Mouse (Mus musculus) forebrain, embryonic 11.5 days (tissue): ENCODE measurements around the gene Gkn1. TPM values are rescaled to one million over a fixed set of nuclear protein-coding genes. Genes with fewer than 3 reads are reported as not detected.

Experiments
- ATAC-seq: fragments of 200-750 bp; cut with Nextera tagmentation; replicated peaks from 2 replicates; pipeline ENCODE4 v1.8.0; 2017; ENCODE audit warnings: moderate TSS enrichment; ENCODE audit not compliant: low FRiP score
- DNase-seq: peaks from one replicate; pipeline ENCODE4 v3.0.0-alpha.2; 2017; ENCODE audit warnings: low spot score
- H3K27ac ChIP-seq: fragments of 300-500 bp; sonication (generic); 2 replicates; pipeline ENCODE4 v1.5.1; 2014; ENCODE audit warnings: low read depth, low read length
- H3K27me3 ChIP-seq: fragments of 300-500 bp; sonication (generic); 2 replicates; pipeline ENCODE4 v1.6.1; 2014; ENCODE audit warnings: mild to moderate bottlenecking, low read length, mixed read lengths; ENCODE audit not compliant: control insufficient read depth, insufficient read depth
- H3K36me3 ChIP-seq: fragments of 300-500 bp; sonication (generic); 2 replicates; pipeline ENCODE4 v1.6.1; 2014; ENCODE audit warnings: mild to moderate bottlenecking, low read length, moderate library complexity, mixed read lengths; ENCODE audit not compliant: control insufficient read depth, insufficient read depth
- H3K4me1 ChIP-seq: fragments of 300-500 bp; sonication (generic); replicated peaks from 2 replicates; pipeline ENCODE4 v1.6.1; 2014; ENCODE audit warnings: low read length, mixed read lengths; ENCODE audit not compliant: control insufficient read depth, insufficient read depth
- H3K4me2 ChIP-seq: fragments of 300-500 bp; sonication (generic); 2 replicates; pipeline ENCODE4 v1.6.1; 2014; ENCODE audit warnings: low read depth, mild to moderate bottlenecking, low read length, moderate library complexity, mixed read lengths; ENCODE audit not compliant: severe bottlenecking
- H3K4me3 ChIP-seq: fragments of 300-500 bp; sonication (generic); 2 replicates; pipeline ENCODE4 v1.5.1; 2014; ENCODE audit warnings: low read depth, low read length
- H3K9ac ChIP-seq: fragments of 300-500 bp; sonication (generic); 2 replicates; pipeline ENCODE4 v1.6.1; 2014; ENCODE audit warnings: low read length
- H3K9me3 ChIP-seq: fragments of 300-500 bp; sonication (generic); 2 replicates; pipeline ENCODE4 v1.6.1; 2016; ENCODE audit warnings: low read length, mixed read lengths; ENCODE audit not compliant: control insufficient read depth
- WGBS: fragments of 180-500 bp; shearing (Covaris S2); extraction: QIAGEN DNeasy Blood & Tissue Kit; methylation state at CpG from one replicate; pipeline ENCODE4 v1.1.7; 2014; 5-methylcytosine and 5-hydroxymethylcytosine counted together
- polyA plus RNA-seq: library from polyadenylated mRNA; unstranded; fragments of >200 nt; fragmentation: Nextera tagmentation; extraction: Ambion mirVana; gene quantifications from 2 replicates; pipeline ENCODE4 v1.2.1, GENCODE M21; 2014

Gkn1 gene
- polyA plus RNA-seq: not detected in 2 replicates

DNA sequence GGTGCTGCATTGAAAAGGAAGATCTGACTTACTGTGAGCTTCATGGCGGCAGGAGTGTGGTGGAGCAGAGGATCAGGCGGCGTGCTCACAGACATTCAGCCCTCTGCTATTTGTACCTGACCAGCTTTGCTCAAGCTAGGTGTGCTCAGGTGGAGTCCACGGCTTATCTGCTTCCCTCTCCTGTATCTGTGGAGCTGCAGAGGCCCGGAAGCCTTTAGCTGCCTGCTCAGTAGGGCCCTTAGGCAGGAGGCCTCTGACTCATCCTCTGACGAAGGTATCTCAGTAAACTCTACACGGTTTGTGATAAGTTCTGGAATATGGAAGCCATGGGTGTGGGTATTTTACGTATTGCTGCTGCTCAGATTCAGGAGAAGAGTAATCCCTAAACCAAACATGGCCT lies at the start of gene Gkn1:
Gkn1 (minus strand) TSS at position 114 of the 400 bp plus-strand sequence.
- no peak within 1 kb of the TSS for H3K4me2 ChIP-seq
- H3K27me3 ChIP-seq: no peaks in the 10 kb centered on the region
- H3K27ac ChIP-seq: no peak within 1 kb of the TSS
- no peak for ATAC-seq
- H3K4me3 ChIP-seq: no peak within 1 kb of the TSS
- DNase-seq: no peak
- H3K4me1 ChIP-seq: no peaks in the 10 kb centered on the region
- 91% methylated on average over 8 of the region's 8 CpGs for WGBS
- H3K9ac ChIP-seq: no peak within 1 kb of the TSS
- H3K36me3 ChIP-seq: no peaks in the 10 kb centered on the region
- no peaks in the 10 kb centered on the region for H3K9me3 ChIP-seq

DNA sequence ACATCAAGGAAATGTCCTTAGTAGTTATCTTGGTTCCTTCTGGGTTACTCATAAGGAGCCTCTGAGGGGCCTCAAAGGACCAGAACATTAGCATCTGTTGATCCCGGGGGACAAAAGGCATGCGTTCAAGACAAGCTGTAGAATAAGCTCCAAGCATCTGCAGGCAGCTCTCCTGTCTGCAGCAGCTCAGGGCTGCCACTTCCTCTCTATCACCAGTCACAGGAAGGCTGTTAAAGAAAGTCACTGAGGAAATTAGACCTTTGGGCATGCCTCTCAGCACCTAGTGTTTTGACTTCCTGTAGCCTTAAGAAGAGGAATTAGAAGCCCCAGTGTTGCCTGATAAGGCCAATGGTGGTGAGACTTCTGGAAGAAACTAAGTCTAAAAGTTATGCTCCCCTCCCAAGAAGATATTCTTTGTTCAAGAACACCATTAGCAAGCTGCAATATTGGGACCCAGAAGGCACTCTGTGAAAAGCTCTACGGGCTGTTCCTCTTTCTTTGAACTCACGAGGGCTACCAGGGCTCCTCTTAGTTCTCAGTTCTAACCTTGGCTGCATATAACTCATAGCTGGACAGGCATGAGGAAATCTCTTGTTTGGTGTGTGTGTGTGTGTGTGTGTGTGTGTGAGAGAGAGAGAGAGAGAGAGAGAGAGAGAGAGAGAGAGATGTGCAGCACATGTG lies 49.3 kb upstream of the Gkn1 start:
- WGBS: 64% methylated on average over 4 of the region's 4 CpGs
- ATAC-seq (no peak), DNase-seq (no peak)
- no peak overlapping the region for H3K4me3 ChIP-seq
- H3K4me2 ChIP-seq: no peak overlapping the region
- no peaks in the 10 kb centered on the region for H3K27me3 ChIP-seq
- no peaks in the 10 kb centered on the region for H3K4me1 ChIP-seq
- H3K27ac ChIP-seq: no peak overlapping the region
- no peaks in the 10 kb centered on the region for H3K36me3 ChIP-seq
- H3K9ac ChIP-seq: no peak overlapping the region
- no peaks in the 10 kb centered on the region for H3K9me3 ChIP-seq

- H3K36me3 ChIP-seq: no peaks in the 10 kb centered on the region
- ATAC-seq: no peak
Measured at GRCm38 (mm10) chr6:87399137-87399536, 48.4 kb upstream of the Gkn1 start.

DNA sequence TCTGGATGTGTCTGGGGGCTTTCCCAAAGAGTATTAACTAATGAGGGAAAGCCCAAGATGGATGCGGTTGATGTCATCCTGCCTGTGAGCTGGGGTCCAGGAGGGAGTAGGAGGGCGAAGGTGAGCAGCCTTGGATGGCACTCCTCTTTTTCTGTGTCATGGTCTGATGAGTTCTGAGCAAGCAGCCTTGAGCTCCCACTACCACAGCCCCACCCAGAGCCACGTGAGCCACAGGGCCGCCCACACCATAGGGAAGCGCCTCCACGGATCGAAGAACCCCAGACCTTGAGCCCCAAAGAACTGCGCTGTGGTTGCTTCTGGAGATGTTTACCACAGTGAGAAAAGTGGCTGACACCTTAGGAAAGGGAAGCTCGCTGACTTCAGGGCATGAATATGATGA lies 44.0 kb upstream of the Gkn1 start:
- no peak overlapping the region for H3K4me2 ChIP-seq
- H3K4me1 ChIP-seq: no peaks in the 10 kb centered on the region
- H3K27ac ChIP-seq: no peak overlapping the region
- ATAC-seq (no peak), DNase-seq (no peak)
- no peak overlapping the region for H3K4me3 ChIP-seq
- H3K27me3 ChIP-seq: no peaks in the 10 kb centered on the region
- WGBS: 84% methylated on average over 9 of the region's 9 CpGs
- H3K9me3 ChIP-seq: no peaks in the 10 kb centered on the region
- no peaks in the 10 kb centered on the region for H3K36me3 ChIP-seq
- H3K9ac ChIP-seq: no peak overlapping the region

More at GRCm38 (mm10) chr6:87399137-87399536, 48.4 kb upstream of the Gkn1 start:
- no peaks in the 10 kb centered on the region for H3K9me3 ChIP-seq
- no peaks in the 10 kb centered on the region for H3K27me3 ChIP-seq
- no peak overlapping the region for H3K4me3 ChIP-seq
- H3K9ac ChIP-seq: no peak overlapping the region
- no peak overlapping the region for H3K27ac ChIP-seq
- WGBS: 2% methylated on average over 5 of the region's 5 CpGs
- H3K4me2 ChIP-seq: no peak overlapping the region
- H3K4me1 ChIP-seq: no peaks in the 10 kb centered on the region
- DNase-seq: peak; percentile 86

DNA sequence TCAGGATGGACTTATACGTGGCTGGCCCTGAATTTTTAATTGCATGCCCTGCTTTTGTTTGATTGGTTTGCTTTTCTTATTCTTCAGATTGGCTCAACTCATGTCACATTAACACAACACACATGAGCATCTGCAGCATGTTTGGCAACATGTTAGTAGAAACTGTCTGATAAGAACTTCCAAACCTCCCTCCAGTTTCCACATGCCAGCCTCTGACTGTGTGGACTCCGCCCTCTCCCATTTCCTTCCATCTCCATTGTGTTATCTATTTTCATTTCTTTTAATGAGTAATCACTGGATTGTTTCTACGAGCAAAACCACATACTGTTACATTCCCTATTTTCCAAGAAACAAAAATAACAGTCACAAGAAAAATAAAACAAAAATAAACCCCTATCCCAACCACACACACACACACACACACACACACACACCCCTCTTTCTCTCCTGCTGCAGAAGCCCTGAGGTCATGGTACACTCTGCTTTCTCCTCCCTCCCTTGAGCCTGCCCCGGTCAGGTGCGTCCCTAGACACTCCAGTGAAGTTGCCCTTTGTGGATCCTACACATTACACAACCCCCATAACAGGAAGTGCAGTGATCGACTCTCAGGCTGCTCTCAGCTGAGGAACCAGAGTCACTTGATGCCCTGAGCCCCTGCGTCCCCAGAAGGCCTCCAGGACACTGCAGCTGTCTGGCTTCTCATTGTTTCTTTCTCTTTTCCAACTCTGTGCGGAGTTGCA lies 42.9 kb upstream of the Gkn1 start:
- no peak overlapping the region for H3K9ac ChIP-seq

GRCm38 (mm10) chr6:87389455-87389989 lies 38.8 kb upstream of the Gkn1 start:
- Histone ChIP-seq H3K27me3 (no peaks in the 10 kb centered on the region), H3K4me2 (no peak overlapping the region), H3K27ac (no peak overlapping the region), H3K4me3 (no peak overlapping the region), H3K36me3 (no peaks in the 10 kb centered on the region), H3K9me3 (no peaks in the 10 kb centered on the region), H3K9ac (no peak overlapping the region), H3K4me1 (no peaks in the 10 kb centered on the region)
- no peak for DNase-seq
- 42% methylated on average over 5 of the region's 5 CpGs for WGBS
- ATAC-seq: no peak

More for the DNA sequence above, 42.9 kb upstream of the Gkn1 start:
- Histone ChIP-seq H3K27ac (no peak overlapping the region), H3K9me3 (no peaks in the 10 kb centered on the region), H3K4me3 (no peak overlapping the region), H3K4me2 (no peak overlapping the region), H3K4me1 (no peaks in the 10 kb centered on the region), H3K27me3 (no peaks in the 10 kb centered on the region), H3K36me3 (no peaks in the 10 kb centered on the region)
- ATAC-seq (no peak), DNase-seq (no peak)
- 74% methylated on average over 8 of the region's 8 CpGs for WGBS

- no peak within 1 kb of the TSS for H3K9ac ChIP-seq
- ATAC-seq: no peak
- H3K4me1 ChIP-seq: peaks cover 3% of the 10 kb centered on the region; the same call in 1 of the 2 replicates
- H3K4me2 ChIP-seq: no peak within 1 kb of the TSS
- H3K27ac ChIP-seq: no peak within 1 kb of the TSS
- WGBS: 64% methylated on average over 7 of the region's 7 CpGs
- no peaks in the 10 kb centered on the region for H3K27me3 ChIP-seq
- no peaks in the 10 kb centered on the region for H3K36me3 ChIP-seq
- no peak for DNase-seq
- H3K9me3 ChIP-seq: no peaks in the 10 kb centered on the region
- H3K4me3 ChIP-seq: no peak within 1 kb of the TSS
Measured at GRCm38 (mm10) chr6:87388877-87389276, 38.1 kb upstream of the Gkn1 start, which contains the start of gene Gkn3. TSS of gene Gkn3 (minus strand) at chr6:87388935.

DNA sequence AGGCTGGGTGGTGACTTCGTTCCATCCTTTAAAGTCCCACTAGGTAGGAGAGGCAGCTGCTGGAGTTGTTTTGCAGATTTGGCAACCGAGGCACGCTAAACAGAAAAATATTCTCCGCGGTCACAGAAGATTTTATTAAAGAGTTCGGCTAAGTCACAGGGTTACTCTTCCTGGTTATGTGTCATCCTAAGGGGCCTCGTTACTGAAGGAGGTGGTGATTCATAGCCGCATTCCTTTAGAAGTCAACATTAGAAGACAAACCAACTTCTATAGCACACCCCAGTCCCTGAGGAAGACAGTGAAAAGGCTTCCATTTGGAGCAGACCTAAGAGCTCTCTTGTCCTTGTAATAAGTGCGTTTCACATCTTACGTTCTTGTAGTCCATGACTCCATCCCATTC lies 35.9 kb upstream of the Gkn1 start:
- Histone ChIP-seq H3K4me1 (peaks cover 3% of the 10 kb centered on the region; the same call in 1 of the 2 replicates), H3K27me3 (no peaks in the 10 kb centered on the region), H3K4me2 (no peak overlapping the region), H3K9ac (no peak overlapping the region), H3K27ac (no peak overlapping the region), H3K9me3 (no peaks in the 10 kb centered on the region), H3K36me3 (no peaks in the 10 kb centered on the region), H3K4me3 (no peak overlapping the region)
- no peak for DNase-seq
- no peak for ATAC-seq
- WGBS: 89% methylated on average over 10 of the region's 10 CpGs
